In genomic region chr4:153481361-153482234, GRCm38 (mm10) we compare ENCODE assay signal across 8 mouse cellular contexts. TPM values are rescaled to one million over a fixed set of nuclear protein-coding genes. Genes with fewer than 3 reads are reported as not detected.
DNase-seq lines count a peak whose midpoint lies in the region; ATAC-seq and TF ChIP-seq lines count a peak whose summit lies in the region.

No protein-coding gene starts in this region.

- H3K9me3 ChIP-seq in lung, postnatal 0 days (ENCODE audit: low read length), result no peaks in the 10 kb centered on the region
- no peaks in the 10 kb centered on the region for H3K9me3 ChIP-seq in limb, embryonic 10.5 days (replicated peaks)

- no peak overlapping the region for H3K27ac ChIP-seq in lung, postnatal 0 days (ENCODE audit: low read length)
- peak overlapping the region; percentile 74 for H3K27ac ChIP-seq in limb, embryonic 10.5 days
- H3K27ac ChIP-seq in small intestine, adult 2 months (ENCODE audit: insufficient read depth, low read depth, low read length), result no peak overlapping the region

- TF ChIP-seq POLR2A in small intestine, adult 2 months (IDR thresholded peaks at IDR 0.05; ENCODE audit: low read depth, low read length), result no peak
- TF ChIP-seq POLR2A in lung, adult 2 months (IDR thresholded peaks at IDR 0.05; ENCODE audit: borderline replicate concordance, extremely low read depth, low read depth, low read length), result no peak

- peak; percentile 20 for DNase-seq in adrenal gland, postnatal 10 days
- DNase-seq in adrenal gland, adult 18-20 months (ENCODE audit: low spot score in 2 of 2), result no peak
- DNase-seq in lung, postnatal 0 days (ENCODE audit: low spot score), result no peak
- no peak for DNase-seq in lung, postnatal 25 days (ENCODE audit: low spot score)
- DNase-seq in limb, embryonic 10.5 days (ENCODE audit: low spot score), result peak; percentile 64
- DNase-seq in lung, adult 2 months, result no peak
- DNase-seq in thymus, postnatal 36 days, result no peak

- no peak overlapping the region for H3K4me3 ChIP-seq in lung, postnatal 0 days (ENCODE audit: low read depth, low read length)
- H3K4me3 ChIP-seq in limb, embryonic 10.5 days, result peak overlapping the region; percentile 61
- 0 out of 2 replicates have a peak overlapping the region, but pooled peaks have one; percentile 5 for H3K4me3 ChIP-seq in small intestine, adult 2 months (ENCODE audit: low read depth, low read length)
- no peak overlapping the region for H3K4me3 ChIP-seq in lung, adult 2 months (replicated peaks; ENCODE audit: extremely low read depth, low read depth, low read length)

- no peaks in the 10 kb centered on the region for H3K4me1 ChIP-seq in lung, postnatal 0 days (ENCODE audit: insufficient read depth, low read depth, low read length)
- peaks cover 65% of the 10 kb centered on the region for H3K4me1 ChIP-seq in limb, embryonic 10.5 days
- H3K4me1 ChIP-seq in small intestine, adult 2 months (ENCODE audit: control insufficient read depth, insufficient read depth, insufficient read length, low read length), result no peaks in the 10 kb centered on the region
- H3K4me1 ChIP-seq in lung, adult 2 months (ENCODE audit: control insufficient read depth, insufficient read depth, low read length), result no peaks in the 10 kb centered on the region

- peaks cover 46% of the 10 kb centered on the region for H3K27me3 ChIP-seq in lung, postnatal 0 days (replicated peaks; ENCODE audit: insufficient read depth, low read length)
- peaks cover 78% of the 10 kb centered on the region for H3K27me3 ChIP-seq in limb, embryonic 10.5 days (ENCODE audit: low read depth, poor library complexity, severe bottlenecking)
- H3K27me3 ChIP-seq in small intestine, adult 2 months (ENCODE audit: control insufficient read depth, insufficient read depth, low read length), result peaks cover 19% of the 10 kb centered on the region

- no peak overlapping the region for H3K9ac ChIP-seq in lung, postnatal 0 days (replicated peaks; ENCODE audit: low read depth)

- H3K36me3 ChIP-seq in lung, postnatal 0 days (ENCODE audit: insufficient read depth, low read length), result no peaks in the 10 kb centered on the region
- H3K36me3 ChIP-seq in limb, embryonic 10.5 days, result no peaks in the 10 kb centered on the region
- no peaks in the 10 kb centered on the region for H3K36me3 ChIP-seq in small intestine, adult 2 months (ENCODE audit: control insufficient read depth, insufficient read depth, low read length)

- WGBS in lung, postnatal 0 days, result 1% methylated on average over 68 of the region's 71 CpGs
- 3% methylated on average over 71 of the region's 71 CpGs for WGBS in limb, embryonic 10.5 days
- WGBS in small intestine, adult 2 months, result 6% methylated on average over 71 of the region's 71 CpGs
- WGBS in lung, adult 2 months, result 2% methylated on average over 71 of the region's 71 CpGs

- no peak for ATAC-seq in lung, postnatal 0 days

- no peak for TF ChIP-seq CTCF in lung, postnatal 0 days (IDR thresholded peaks at IDR 0.05)
- TF ChIP-seq CTCF in small intestine, adult 2 months (IDR thresholded peaks at IDR 0.05; ENCODE audit: extremely low read depth, insufficient read length, insufficient replicate concordance, low read depth, low read length), result no peak
- no peak for TF ChIP-seq CTCF in lung, adult 2 months (IDR thresholded peaks at IDR 0.05; ENCODE audit: insufficient read depth, low read length)

- H3K4me2 ChIP-seq in lung, postnatal 0 days (replicated peaks; ENCODE audit: low read depth, low read length), result 0 out of 2 replicates have a peak overlapping the region, but pooled peaks have one; percentile 27

- TF ChIP-seq EP300 in lung, postnatal 0 days (IDR thresholded peaks at IDR 0.05), result no peak

RNA-seq across cellular contexts. Expression of gene Ajap1, which starts 1.0 kb away (rescaled TPM):
- 1 to 10 TPM; 4.9 to 8.5 TPM for total RNA-seq in adrenal gland, postnatal 10 days (2021)
- total RNA-seq in adrenal gland, adult 18-20 months (2021), result 1 to 10 TPM in 1 of 2 experiments, under 1 TPM in 1; 0.29 to 7.5 TPM
- 0.11 and 0.35 TPM in 2 replicates for polyA plus RNA-seq in lung, postnatal 0 days (2015; fragmentation: Nextera tagmentation; extraction: Ambion mirVana)
- 0.34 and 0.45 TPM in 2 replicates for polyA plus RNA-seq in limb, embryonic 10.5 days (2016; fragmentation: Nextera tagmentation; extraction: Ambion mirVana)
- 0.08 TPM in 1 of 2 replicates, not detected in the other for polyA plus RNA-seq in small intestine, adult 2 months (2012; rRNA removed)
- polyA plus RNA-seq in lung, adult 2 months (2012; rRNA removed), result 0.34 and 0.57 TPM in 2 replicates

Comparison
In these comparisons a context has a peak if more than half of its experiments do, and no peak if none do; other contexts are left out.
1. DNase-seq: peak in adrenal gland, postnatal 10 days (single experiment) and limb, embryonic 10.5 days (single experiment); none in adrenal gland, adult 18-20 months (0 of 2), lung, postnatal 0 days (single experiment), lung, postnatal 25 days (single experiment), lung, adult 2 months (single experiment) and thymus, postnatal 36 days (0 of 2).
2. H3K4me3 ChIP-seq: peak in limb, embryonic 10.5 days (single experiment) and small intestine, adult 2 months (single experiment); none in lung, postnatal 0 days (single experiment) and lung, adult 2 months (single experiment).